Mouse (Mus musculus) gastrocnemius, postnatal 14 days (tissue): ENCODE measurements around the gene Mpo. TPM values are rescaled to one million over a fixed set of nuclear protein-coding genes. Genes with fewer than 3 reads are reported as not detected.

Experiments used
- DNase-seq: peaks from one replicate; pipeline ENCODE4 v3.0.0; 2021; ENCODE audit warnings: mixed read lengths
- intact Hi-C: fragments of 180-260 bp; cut with DNase I; formaldehyde crosslinking; loops from one replicate; pipeline ENCODE4 v1.15.1; 2025; ENCODE audit warnings: low total_unique reads
- total RNA-seq, 2 experiments: library from RNA; stranded (reverse); gene quantifications; 2 replicates each; pipeline ENCODE4 v1.2.3; 2021

Mpo gene
- total RNA-seq, 2 experiments from 2014 or later, result not detected

DNA sequence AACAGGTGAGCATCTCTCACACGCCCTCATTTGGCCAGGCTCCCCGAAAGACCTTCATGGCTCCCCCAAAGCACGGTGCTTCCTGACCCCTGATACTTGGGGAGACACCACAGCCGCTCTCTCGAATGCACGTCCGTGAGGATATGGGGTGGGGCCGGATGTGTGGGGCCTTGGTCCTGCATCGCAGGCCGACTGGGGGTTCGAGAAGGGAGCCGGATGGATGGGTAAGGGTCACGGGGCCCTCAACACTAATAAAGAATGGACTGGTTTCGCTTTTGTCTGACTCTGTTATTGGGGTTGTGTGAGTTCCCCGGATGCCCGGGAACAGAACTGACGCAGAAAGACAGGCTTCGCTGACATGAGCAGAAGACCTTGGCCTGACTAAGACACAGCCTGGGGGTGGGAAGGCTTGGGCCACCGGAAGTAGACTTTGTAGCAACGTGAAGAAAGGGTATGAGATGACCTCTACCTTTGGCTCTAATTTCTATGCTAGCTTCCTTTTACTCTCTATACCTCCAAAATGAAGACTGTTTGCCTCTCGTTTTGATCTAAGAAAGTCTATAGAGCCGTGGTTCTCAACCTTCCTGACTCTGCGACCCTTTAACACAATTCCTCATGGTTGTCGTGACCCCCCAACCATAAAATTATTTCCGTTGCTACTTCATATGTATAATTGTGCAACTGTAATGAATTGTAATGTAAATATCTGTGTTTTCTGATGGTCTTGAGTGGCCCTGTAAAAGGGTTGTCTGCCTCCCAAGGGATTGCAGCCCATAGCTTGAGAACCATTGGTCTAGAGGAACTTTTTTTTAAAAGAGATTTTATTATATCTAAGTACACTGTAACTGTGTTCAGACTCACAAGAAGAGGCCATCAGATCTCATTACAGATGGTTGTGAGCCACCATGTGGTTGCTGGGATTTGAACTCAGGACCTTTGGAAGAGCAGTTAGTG is 36.1 kb upstream of the Mpo start:
- no peak for DNase-seq
- intact Hi-C loops, result no loop called here

DNA sequence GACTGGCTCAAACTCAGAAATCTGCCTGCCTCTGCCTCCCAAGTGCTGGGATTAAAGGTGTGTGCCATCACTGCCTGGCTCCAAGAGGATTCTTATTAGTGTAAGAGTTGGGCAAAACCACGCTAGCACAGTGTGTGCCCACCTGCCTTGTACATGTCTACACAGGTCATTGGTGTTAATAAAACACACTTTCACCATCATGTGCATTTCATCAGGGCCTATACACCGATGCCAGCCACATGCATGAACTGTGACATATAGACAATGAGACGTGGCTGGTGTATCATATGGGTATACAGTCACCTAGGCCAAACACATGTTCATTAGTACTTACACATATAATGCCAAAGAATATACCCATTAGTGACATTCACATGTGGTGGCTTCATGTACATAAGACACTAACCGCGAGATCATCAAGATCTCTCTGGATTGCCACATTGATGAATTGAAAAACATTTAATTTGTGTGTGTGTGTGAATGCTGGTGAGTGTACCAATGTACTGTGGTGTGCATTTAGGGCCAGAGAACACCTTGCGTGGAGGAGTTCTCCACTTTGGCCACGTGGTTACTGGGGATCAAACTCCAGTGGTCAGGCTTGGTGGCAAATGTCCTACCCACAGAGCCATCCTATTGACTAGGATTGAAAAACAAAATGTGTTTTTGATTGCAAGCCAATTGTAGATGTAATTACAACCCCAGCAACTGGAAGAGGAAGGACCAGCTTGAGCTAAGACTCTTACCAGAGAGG is 35.0 kb upstream of the Mpo start:
- intact Hi-C loops, result no loop called here
- DNase-seq, result no peak

DNA sequence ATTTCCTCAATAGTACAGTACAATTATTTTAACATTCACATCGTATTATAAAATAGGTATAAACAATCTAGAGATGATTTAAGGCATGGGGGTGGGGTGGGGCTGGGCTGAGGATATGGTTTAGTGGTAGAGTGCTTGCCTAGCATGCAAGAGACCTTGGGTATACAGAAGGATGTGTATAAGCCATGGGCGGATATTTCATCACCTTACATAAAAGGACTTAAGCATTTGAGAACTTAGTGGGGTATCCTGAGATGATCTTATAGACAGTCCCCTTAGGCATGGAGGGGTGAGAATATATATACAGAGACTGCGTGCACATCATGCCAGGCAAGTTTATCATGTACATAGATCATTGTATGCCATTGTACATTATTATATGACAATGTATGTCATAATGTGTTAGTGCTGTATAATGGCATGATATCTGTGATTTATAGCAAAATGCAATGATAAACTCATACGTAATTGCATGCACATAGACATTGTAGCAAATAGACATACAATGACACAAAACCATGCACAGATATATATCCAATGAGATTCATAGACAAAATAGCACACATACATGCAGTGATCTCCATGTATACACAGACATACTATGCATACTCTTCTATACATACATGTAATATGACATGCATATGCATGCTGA is 34.3 kb upstream of the Mpo start:
- no peak for DNase-seq
- intact Hi-C loops, result no loop called here

- DNase-seq, result no peak
- intact Hi-C loops, result no loop called here
Observed at GRCm38 (mm10) chr11:87759609-87760005, 33.8 kb upstream of the Mpo start.

- DNase-seq, result no peak
- intact Hi-C loops, result no loop called here
Observed at GRCm38 (mm10) chr11:87760301-87761081, 32.9 kb upstream of the Mpo start, which contains the start of gene Tspoap1. Tspoap1 (plus strand) TSS chr11:87760541.

DNA sequence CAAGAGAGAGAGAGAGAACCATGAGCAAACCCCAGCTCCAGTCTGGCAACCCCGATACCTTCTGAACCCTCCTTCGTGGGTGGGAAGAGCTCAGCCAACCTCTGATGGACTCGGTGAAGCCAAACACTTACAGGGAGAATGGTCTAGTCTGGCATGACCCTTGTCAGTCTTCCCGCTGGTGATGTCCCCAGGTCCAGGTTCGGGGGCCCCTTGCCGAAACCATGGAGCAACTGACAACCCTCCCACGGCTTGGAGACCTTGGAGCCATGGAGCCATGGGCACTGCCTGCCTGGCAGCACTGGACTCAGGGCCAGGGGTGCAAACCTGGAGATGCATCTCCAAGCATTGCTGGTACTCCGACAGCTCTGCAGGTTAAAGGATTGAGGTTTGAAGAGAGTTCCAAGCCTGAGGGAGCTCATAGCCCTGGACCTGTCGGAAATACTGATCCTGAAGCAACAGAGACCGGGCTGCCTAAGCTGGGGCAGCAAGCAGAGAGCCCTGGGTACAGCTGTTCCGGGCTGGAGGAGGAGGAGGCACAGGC is 32.1 kb upstream of the Mpo start:
- DNase-seq, result no peak
- intact Hi-C loops, result no loop called here

DNA sequence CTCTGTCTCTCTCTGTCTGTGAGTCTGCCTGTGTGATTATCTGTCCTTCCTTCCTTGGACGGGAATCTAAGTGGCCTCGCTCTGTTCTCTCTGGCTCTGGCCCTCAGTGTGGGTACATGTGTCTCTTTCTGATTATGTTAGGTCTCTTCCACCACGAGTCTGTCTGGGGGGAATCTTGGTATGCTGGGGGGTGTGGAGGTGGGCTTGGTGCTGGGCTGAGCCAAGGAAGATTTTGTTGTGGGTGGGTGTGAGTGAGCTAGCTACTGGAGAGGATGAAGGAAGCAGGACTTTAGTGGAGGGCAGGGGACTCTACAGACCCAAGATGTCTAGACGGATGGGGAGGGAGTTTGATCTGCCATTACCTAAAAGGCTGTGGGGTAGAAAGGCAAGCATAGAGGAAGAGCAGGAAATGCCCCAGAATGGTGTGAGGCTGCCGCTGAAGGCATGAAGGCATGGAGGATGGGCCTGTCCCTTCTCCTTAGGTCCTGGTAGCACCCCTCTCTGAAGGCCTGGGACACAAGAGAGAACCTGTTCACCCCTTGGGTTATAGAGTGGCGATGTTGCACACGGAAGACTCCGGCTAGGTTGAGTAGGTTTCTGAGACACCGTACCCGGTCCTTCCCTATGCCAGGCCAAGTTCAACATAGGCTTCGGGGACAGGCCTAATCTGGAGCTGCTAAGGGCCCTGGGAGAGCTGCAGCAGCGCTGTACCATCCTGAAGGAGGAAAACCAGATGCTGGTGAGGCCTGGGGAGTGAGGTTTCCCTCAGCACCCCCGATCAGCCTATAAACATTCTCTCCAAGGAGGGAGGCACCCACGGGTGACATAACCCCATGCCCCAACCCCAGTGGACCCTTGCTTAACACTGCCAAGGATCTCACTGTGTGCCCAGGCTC is 31.3 kb upstream of the Mpo start:
- DNase-seq, result no peak
- intact Hi-C loops, result no loop called here

DNA sequence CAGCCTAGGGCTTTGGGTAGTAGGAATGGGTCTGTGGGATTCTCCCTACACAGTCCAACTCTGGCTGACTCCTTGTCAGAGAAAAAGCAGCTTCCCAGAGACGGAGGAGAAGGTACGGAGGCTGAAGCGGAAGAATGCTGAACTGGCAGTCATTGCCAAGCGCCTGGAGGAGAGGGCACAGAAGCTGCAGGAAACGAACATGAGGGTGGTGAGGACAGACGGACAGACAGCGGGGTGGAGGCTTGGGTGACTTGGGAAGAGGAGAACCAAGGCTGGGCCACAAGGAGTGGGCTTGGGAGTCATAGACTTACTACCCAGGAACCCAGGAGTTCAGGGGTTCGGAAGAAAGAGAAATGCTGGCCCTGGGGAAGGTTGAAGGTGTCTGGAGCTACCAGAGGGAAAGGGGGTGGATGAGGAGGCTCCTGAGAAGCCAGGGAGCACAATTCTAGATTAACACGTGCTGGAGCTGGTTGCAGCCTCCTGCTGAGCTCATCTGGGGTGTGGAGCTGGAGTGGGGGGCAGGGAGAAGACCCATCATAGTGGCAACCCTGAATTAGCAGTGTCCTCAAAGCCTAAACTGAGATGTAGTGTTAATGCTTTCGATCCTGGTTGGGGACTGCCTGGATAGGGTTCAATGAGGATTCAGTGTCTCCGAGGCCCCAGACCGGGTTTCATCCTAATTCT is 30.5 kb upstream of the Mpo start:
- no peak for DNase-seq
- intact Hi-C loops, result no loop called here

DNA sequence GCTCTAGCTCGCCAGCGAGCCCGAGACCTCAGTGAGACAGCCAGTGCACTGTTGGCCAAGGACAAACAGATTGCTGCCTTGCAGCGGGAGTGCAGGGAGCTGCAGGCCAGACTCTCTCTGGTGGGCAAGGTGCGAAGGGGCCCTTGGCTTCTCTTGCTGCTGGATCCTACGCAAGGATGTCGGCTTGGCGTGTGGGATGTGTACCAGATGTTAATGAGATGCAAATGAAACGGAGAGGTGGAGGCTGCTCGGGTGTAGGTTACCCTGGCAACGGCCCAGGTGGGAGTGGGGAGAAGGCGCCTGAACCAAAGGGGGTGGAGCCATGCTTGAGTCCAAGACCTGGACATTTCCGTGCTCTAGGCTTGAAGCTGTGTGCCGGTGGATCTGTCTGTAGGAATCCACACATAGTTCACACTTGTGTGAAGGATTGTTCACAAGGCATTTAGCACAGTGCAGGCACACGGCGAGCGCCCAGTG is 29.8 kb upstream of the Mpo start:
- no peak for DNase-seq
- intact Hi-C loops, result no loop called here

GRCm38 (mm10) chr11:87763988-87764876 is 29.1 kb upstream of the Mpo start:
- intact Hi-C loops, result no loop called here
- DNase-seq, result no peak

DNA sequence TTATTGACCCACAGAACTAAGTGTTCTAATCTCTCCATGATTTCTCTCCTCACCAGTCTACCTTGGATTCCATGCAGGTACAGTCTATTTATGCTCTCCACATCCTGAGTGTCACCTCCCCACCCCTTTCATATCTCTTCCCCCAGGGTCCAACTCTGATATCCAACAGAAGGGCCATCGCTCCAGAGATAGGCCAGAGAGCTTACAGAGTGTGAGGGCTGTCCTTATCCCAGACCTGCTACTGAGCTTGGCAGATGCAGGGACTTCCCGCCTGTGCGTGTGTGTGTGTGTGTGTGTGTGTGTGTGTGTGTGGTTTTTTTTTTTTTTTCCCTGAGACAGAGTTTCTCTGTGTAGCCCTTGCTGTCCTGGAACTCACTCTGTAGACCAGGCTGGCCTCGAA is 24.6 kb upstream of the Mpo start:
- intact Hi-C loops, result no loop called here
- no peak for DNase-seq

DNA sequence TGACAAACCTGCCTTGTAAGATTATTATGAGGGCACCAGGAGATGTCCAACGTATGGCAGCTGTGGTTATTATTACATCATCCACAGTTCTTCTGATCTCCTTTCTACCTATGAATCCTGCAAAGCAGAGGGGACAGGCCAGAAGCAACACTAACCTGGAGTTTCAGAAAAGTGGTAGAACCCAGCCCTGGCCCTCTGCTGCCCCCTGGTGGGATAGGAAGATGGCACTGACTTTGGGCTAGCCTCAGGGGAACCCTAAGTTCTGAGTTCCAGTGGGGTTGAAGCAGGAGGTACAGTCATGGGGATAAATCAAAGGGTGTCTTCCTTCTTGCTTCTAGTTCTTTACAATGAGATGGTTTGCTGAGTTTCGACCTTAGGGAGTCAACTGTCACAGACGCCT is 22.4 kb upstream of the Mpo start:
- intact Hi-C loops, result loop anchor here (5.0 kb wide), 1 partner anchor 109 kb away; the partner anchor contains the start of gene Rnf43
- DNase-seq, result peak; percentile 52

GRCm38 (mm10) chr11:87772354-87772753 is 21.0 kb upstream of the Mpo start:
- intact Hi-C loops, result loop anchor here (5.0 kb wide), 1 partner anchor 110 kb away; the partner anchor contains the start of gene Rnf43
- no peak for DNase-seq

GRCm38 (mm10) chr11:87778100-87778765 is 15.1 kb upstream of the Mpo start:
- peak; percentile 41 for DNase-seq
- intact Hi-C loops, result no loop called here

DNA sequence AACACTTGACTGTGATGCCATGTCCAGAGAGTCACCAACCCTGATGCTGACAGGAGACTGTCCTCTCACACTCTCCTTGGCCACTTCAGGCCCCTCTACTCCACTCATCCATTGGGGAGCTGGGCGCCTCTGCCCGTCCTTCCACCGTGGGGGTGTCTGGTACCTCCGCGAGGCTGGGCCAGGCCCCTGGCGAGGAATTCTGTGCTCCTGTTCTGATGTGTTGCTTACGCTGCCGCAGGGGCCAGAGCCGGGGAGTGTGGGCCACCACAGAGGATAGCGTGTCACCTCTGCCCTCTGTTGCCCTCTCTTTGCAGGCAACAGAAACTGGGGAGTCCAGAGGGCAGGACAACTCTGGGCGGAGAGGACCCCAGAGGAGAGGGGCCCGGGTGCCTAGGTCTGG is 14.5 kb upstream of the Mpo start:
- no peak for DNase-seq
- intact Hi-C loops, result no loop called here

- intact Hi-C loops, result no loop called here
- DNase-seq, result no peak
Observed at GRCm38 (mm10) chr11:87779392-87779791, 14.0 kb upstream of the Mpo start.
